Mouse (Mus musculus) cerebellum, adult 2 months (tissue): Measurements from ENCODE around the gene Siglec1.

Source experiments
- CTCF ChIP-seq: fragments of 200-500 bp; IDR thresholded peaks from 2 replicates; pipeline ENCODE4 v1.5.1; 2011; ENCODE audit warnings: low read depth, mild to moderate bottlenecking, control low read depth, low read length, moderate library complexity, borderline replicate concordance; ENCODE audit not compliant: insufficient read depth
- POLR2A ChIP-seq: fragments of 200-500 bp; IDR thresholded peaks from 2 replicates; pipeline ENCODE4 v1.6.1; 2011; ENCODE audit warnings: low read length, control low read depth, borderline replicate concordance; ENCODE audit not compliant: insufficient read depth

DNA sequence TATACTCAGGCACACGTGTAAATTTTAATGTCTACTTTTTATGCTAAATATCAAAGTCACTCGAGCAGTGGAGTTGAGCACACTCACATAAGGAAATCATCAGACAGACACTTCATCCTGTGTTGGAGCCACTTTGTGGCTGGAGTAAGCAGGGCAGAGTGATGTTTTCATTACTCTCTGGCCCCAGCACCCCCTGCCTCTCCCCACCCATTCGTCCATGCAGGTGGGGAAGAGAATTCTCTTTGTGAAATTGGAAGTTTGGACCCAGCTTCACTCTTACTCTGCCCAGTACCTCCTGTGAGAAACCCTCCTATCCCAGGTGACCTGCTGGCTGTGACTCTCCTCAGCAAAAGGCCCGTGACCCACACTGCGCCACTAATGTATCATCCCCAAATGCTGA lies 47.9 kb downstream of the Siglec1 start:
- TF ChIP-seq CTCF (no peak), POLR2A (no peak)
